Mouse (Mus musculus) gastrocnemius, adult 2 months (tissue): ENCODE results near the gene Aff3. TPM values are rescaled to one million over a fixed set of nuclear protein-coding genes. Genes with fewer than 3 reads are reported as not detected.

ENCODE experiments used
- DNase-seq: peaks from one replicate; pipeline ENCODE4 v3.0.0; 2022
- H3K27ac ChIP-seq: fragments of 200-600 bp; 2 replicates; pipeline ENCODE4 v1.8.1; 2022; ENCODE audit warnings: mild to moderate bottlenecking
- H3K4me3 ChIP-seq: fragments of 200-600 bp; 2 replicates; pipeline ENCODE4 v1.8.1; 2022; ENCODE audit warnings: mild to moderate bottlenecking, moderate library complexity
- CTCF ChIP-seq: fragments of 200-600 bp; IDR thresholded peaks from 2 replicates; pipeline ENCODE4 v1.8.1; 2022; ENCODE audit warnings: antibody characterized with exemption, mild to moderate bottlenecking, moderate library complexity
- intact Hi-C: fragments of 180-260 bp; cut with DNase I; formaldehyde crosslinking; loops from one replicate; pipeline ENCODE4 v1.15.1; 2025
- total RNA-seq, 2 experiments: library from RNA; stranded (reverse); gene quantifications; 2 replicates each; pipeline ENCODE4 v1.2.3; 2021

The Aff3 gene
- total RNA-seq, 2 experiments from 2014 or later = 1.2 to 4.4 TPM

DNA sequence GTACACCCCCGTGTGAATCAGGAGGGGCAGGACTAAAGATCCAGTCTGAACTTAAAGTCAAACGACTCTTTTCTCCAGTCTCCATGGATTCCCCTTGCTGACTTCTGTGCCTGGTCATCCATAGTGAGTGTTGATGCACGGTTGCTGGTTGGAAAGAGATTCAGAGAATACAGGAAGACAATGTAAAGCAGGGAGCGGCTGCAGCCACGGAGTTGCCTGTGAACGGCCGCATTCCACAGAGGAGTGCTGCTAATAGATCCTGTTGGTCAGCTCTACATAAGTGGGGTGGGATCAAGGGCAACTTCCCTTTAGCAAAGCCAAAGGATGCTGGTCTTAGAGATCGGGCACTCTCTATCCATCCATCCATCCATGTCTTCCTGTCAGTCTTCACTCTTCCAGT lies 410.3 kb downstream of the Aff3 start:
- Histone ChIP-seq H3K4me3 (no peak overlapping the region), H3K27ac (no peak overlapping the region)
- intact Hi-C loops = no loop called here
- no peak for DNase-seq
- TF ChIP-seq CTCF = no peak

DNA sequence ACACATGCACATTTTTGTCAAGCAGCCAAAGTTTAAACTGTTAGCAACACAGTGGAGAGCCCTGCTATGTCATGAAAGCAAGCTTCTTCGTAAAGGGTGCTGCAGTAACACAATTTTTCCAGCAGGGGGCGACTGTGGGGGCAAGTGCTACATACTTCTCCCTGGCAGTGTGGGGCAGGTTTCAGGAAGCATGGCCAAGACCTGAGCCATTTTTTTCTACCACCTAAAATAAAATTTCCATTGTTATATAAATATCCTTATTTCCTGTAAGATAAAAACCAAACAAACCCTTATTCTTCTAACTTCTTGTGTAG lies 412.0 kb downstream of the Aff3 start:
- Histone ChIP-seq H3K27ac (no peak overlapping the region), H3K4me3 (peak overlapping the region; percentile 33)
- DNase-seq = peak; percentile 39
- TF ChIP-seq CTCF = peak; percentile 75
- intact Hi-C loops = no loop called here

DNA sequence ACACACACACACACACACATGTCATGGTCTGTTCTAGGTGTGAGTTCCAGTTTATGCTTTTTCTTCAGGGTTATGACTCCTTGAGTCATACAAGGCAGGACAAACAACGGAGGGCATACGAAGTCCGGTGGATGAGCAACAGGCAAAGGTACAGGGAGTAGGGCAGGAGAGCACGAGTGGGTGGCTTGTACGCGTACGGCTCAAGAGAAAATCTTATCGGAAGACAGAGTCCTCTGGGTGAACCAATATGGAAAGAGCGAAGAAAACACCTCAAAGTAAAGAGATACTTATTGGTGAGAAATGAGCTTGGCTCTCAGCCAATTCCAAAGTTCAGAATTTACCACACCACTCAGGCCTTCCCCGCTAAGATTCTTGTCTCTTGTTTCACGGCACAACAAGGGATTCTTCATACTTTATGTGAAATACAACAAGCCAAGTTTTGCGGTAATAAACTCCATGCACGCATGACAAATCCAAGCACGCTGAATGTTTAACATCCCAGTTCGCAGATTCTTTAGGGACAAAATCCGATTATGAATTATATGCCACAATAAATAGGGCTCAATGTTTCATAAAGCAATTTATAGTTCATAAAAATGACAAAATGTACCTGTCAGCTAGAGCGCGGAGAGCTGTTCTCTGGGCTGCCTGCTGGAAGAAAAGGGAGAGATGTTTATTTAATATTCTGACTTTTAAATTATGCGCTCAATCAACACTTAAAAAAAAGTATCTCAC lies 412.6 kb downstream of the Aff3 start:
- intact Hi-C loops = no loop called here
- no peak overlapping the region for H3K27ac ChIP-seq
- TF ChIP-seq CTCF = no peak
- DNase-seq = no peak
- peak overlapping the region; percentile 33 for H3K4me3 ChIP-seq

DNA sequence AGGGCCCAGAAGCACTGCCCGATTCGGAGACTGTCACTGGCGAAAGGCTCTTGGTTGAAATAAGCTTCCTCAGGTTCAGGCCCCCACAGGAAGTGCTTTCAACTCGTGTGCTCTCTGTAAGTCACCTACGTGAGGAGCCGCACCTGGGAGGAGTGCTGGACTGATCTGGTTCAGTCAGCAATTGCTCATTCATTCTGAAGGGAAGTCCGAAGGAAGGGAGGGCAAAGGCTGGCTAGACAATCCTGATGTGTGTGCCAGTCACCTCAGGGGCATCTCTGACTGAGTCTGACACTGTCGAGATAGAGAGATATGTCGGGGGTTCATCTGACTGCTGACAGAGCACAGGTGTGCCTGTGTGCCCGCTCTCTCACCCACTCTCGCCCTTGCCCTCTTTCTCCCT lies 413.3 kb downstream of the Aff3 start:
- H3K4me3 ChIP-seq = no peak overlapping the region
- no peak overlapping the region for H3K27ac ChIP-seq
- intact Hi-C loops = no loop called here
- no peak for TF ChIP-seq CTCF
- DNase-seq = no peak

DNA sequence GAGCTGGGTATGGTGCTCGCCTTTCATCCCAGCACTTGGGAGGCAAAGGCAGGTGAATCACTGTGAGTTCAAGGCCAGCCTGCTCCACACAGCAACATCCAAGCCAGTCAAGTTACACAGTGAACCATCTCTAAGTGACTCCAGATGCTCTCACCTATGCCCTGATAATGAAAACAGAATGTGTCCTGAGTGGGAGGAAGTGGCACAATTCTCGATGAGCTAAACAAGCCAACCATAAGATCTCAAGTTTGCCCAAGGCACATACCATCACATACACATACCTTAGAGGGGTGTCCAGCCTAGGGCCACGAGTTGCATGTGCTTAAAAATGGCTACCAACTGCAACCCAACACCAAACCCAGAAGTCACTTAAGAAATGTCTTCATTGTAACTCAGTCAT lies 414.5 kb downstream of the Aff3 start:
- intact Hi-C loops = no loop called here
- no peak for DNase-seq
- H3K4me3 ChIP-seq = no peak overlapping the region
- no peak for TF ChIP-seq CTCF
- H3K27ac ChIP-seq = peak overlapping the region; percentile 63

DNA sequence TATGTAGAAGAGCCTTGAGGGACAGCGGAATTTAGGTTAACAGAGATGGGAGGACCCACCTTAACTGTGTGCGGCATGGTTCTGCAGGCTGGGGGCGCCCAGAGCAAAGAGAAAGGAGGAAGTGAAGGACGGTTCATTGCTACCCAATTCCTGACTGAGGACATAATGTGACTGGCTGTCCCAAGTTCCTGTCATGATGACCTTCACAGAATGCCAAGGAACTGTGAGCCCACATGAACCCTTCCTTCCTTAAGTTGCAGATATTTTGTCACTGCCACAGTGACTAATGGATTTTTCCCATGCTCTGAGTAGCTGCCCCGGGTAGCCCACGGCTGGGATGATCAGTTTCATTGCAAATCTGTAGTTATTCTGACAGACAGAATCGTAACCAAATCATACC lies 415.2 kb downstream of the Aff3 start:
- H3K27ac ChIP-seq = peak overlapping the region; percentile 63
- intact Hi-C loops = loop anchor here (5.0 kb wide), 1 partner anchor 62 kb away; no protein-coding TSS in a partner anchor
- H3K4me3 ChIP-seq = no peak overlapping the region
- TF ChIP-seq CTCF = peak; percentile 28; the same call in 1 of the 2 replicates
- no peak for DNase-seq

DNA sequence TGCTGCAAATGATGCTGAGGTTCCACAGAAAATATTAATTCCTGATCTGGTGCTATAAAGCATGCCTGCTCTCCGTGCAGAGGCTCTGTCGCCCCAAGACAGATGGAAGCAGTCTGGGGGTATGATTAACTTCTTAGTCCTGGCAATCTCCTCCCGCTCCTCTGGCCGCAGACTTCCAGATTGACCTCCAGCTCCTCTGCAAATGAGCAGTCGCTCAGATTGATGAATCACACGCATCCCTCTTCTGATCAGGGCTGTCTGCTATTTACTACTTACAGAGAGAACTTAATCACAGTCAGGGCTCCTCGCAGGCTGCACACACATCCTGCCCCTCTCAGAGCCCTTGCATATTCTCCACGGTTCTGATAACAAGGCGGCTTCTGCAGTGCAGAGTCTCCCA lies 416.7 kb downstream of the Aff3 start:
- no peak for DNase-seq
- intact Hi-C loops = loop anchor here (5.0 kb wide), 1 partner anchor 61 kb away; no protein-coding TSS in a partner anchor
- TF ChIP-seq CTCF = no peak
- no peak overlapping the region for H3K4me3 ChIP-seq
- no peak overlapping the region; the same call in 1 of the 2 replicates for H3K27ac ChIP-seq

DNA sequence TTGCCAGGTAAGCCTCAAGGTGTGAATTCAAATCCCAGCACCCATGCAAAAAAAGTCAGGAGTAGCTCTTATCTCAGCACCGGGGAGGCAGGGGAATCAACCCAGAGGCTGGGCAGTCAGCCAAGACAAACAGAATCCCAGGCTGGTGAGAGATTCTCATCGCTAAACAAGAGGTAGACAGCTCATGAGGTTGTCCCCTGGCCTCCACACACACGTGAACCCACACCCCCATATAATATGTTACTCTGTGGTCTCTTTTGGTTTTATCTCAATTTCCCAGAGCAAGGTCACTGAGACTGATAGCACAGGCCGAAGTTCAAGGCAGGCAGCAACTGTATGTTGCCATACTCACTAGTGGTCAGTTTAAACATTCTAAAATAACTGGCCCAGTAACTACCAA lies 422.2 kb downstream of the Aff3 start:
- peak; percentile 53 for DNase-seq
- Histone ChIP-seq H3K4me3 (no peak overlapping the region), H3K27ac (peak overlapping the region; percentile 95)
- intact Hi-C loops = loop anchor here (5.0 kb wide), 2 partner anchors 40 to 120 kb away; no protein-coding TSS in a partner anchor
- TF ChIP-seq CTCF = no peak

DNA sequence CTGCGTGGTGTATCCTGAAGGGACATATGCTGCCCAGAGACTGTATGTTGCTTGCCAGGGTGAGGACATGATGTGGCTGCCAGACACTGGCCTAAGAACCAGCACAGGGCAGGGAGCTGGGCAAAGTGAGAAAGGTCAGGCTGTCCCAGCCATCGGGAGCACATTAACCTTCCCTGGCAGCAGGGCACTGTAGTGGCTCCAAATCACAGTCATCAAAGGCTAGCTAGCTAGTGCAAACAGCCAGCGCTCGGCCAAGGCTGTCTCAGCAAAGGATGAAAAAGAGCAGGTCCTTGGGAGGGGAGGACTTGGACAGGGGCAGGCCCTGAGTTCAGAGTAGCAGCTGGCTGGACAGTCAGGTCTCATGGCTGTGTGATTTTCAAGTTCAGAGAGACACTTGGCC lies 423.0 kb downstream of the Aff3 start:
- no peak for TF ChIP-seq CTCF
- DNase-seq = peak; percentile 92
- H3K27ac ChIP-seq = peak overlapping the region; percentile 95
- H3K4me3 ChIP-seq = no peak overlapping the region; the same call in 1 of the 2 replicates
- intact Hi-C loops = loop anchor here (5.0 kb wide), 2 partner anchors 40 to 120 kb away; no protein-coding TSS in a partner anchor

DNA sequence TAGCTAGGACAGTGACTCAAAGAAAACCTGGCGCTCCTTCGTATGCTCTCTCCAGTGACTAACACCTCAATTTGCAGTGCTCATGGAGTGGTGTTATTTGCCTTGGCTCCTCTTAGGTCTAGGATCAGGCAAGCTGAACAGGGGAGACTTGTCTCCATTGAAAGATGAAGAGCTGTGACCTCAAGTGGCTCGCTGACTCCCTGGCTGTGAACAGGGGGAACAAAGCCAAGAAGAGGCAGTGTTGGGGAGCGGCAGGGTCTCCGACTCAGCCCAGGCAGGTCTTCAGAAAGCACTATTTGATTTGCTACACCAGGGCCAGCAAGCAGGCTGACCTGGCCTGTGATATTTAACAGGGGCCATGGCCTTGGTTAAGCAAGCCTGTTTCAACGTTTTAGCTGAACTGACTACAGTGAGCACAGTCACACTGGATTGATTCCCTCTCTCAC lies 423.5 kb downstream of the Aff3 start:
- TF ChIP-seq CTCF = no peak
- DNase-seq = peak; percentile 71
- peak overlapping the region; percentile 95 for H3K27ac ChIP-seq
- intact Hi-C loops = loop anchor here (5.0 kb wide), 2 partner anchors 39 to 121 kb away; no protein-coding TSS in a partner anchor
- peak overlapping the region; percentile 13 for H3K4me3 ChIP-seq

DNA sequence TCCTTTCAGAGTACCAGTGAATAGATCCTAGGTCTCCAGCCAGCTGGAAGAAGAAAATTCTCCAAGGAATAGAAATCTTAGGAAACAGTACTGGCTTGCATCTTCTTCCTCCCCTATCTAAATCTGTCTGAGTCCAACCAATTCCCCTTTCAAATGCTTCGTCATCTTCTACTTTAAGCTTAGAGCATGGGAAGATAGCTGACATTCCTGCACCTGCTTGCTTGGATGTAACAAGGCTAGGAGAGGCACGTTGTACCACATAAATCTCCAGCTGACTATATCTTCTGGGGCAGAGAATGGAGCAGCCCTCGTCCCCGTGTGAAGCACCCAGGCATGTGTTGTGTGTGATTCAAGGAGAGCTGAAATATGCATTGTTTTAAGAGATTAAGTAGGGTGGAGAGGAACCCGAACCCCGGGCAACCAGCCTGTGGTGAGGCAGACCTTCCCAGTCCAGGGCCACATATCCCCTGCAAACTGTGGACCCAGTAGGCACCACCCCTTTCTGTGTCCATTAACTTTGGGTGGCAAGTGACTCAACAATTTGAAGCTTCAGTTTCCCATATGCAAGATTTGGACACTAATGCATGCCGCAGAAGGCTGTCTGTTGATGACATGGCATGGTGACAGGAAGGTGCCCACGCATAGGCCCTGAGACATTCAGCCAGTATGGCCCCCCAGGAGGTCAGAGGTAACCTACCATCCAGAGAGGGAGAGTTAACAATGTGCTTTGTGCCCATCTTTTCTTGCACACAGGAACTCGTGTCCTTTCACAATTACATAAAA lies 424.1 kb downstream of the Aff3 start:
- H3K4me3 ChIP-seq = no peak overlapping the region
- no peak for DNase-seq
- intact Hi-C loops = loop anchor here (5.0 kb wide), 2 partner anchors 38 to 122 kb away; no protein-coding TSS in a partner anchor
- TF ChIP-seq CTCF = no peak
- H3K27ac ChIP-seq = peak overlapping the region; percentile 95

DNA sequence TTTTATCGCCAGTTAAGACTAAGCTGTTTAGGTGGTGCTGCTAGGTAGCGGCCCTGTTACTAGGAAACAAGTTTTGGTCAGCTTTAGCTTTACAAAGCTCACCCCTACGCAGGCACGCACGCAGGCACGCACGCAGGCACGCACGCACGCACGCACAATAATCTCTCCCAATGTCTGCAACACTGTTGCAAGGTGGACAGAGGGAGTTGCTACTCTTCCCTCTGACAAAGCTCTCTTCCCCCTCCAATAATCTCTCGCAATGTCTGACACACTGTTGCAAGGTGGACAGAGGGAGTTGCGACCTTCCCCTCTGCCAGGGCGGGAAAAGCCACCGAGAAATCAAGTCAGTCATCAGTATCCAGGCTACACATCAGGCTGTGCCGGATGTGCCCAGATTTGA lies 425.2 kb downstream of the Aff3 start:
- DNase-seq = no peak
- H3K27ac ChIP-seq = peak overlapping the region; percentile 95
- TF ChIP-seq CTCF = no peak
- intact Hi-C loops = no loop called here
- no peak overlapping the region for H3K4me3 ChIP-seq

DNA sequence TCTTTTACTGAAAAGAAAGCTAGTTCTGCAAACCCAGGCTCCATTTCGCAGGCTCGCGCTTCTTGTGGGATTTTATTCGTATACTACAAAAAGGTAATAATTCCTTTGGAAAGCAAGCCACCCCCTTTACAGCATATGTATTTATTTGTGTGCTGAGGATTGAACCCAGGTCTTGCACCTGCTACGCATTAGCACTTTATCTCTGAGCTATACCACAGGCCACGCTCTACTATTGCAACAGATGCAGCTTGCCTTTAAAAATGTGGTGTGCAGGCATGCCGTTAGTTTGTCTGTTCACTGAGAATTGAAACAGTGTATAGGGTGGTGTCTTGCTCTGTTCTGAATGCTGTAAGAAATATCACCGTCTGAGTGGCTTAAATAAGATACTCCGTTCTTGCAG lies 426.9 kb downstream of the Aff3 start:
- intact Hi-C loops = no loop called here
- TF ChIP-seq CTCF = no peak
- no peak overlapping the region for H3K27ac ChIP-seq

More for the DNA sequence above, 426.9 kb downstream of the Aff3 start:
- DNase-seq = no peak
- no peak overlapping the region for H3K4me3 ChIP-seq
